Mouse (Mus musculus): ENCODE measurements around the gene Vps51. TPM values are rescaled to one million over a fixed set of nuclear protein-coding genes. Genes with fewer than 3 reads are reported as not detected.

Gene Vps51
- polyA plus RNA-seq, 1 experiment from 2014 or later, result 65.0 TPM

DNA sequence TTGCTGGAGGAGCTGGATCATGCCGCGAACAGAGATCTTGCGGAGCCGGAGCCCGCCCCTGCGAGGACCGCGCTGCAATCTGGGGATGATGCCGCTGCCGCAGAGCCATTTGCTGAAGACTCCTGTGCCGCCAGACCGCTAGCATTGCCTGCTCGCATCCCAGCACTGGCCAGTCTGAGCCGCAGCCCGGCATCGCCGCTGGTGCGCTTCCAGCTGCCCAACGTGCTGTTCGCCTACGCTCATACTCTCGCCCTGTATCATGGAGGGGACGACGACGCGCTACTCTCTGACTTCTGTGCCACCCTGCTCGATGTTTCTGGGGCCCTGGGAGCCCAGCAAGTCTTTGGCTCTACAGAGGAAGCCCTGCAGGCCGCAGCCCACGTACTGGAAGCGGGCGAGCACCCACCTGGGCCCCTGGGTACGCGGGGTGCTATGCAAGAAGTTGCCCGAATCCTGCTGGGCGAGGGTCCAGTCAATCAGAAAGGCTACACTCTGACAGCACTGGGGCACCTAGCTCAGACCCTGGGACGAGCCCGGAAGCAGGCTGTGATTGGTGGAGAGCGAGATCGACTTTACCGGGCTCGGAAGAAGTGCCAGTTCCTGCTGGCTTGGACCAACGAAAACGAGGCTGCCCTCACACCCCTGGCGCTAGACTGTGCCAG is 15.3 kb downstream of the Vps51 start:
- DNase-seq (ENCODE audit: low spot score) (peak; percentile 74), ATAC-seq (replicated peaks; ENCODE audit: low FRiP score, low TSS enrichment, low read depth) (no peak)

DNA sequence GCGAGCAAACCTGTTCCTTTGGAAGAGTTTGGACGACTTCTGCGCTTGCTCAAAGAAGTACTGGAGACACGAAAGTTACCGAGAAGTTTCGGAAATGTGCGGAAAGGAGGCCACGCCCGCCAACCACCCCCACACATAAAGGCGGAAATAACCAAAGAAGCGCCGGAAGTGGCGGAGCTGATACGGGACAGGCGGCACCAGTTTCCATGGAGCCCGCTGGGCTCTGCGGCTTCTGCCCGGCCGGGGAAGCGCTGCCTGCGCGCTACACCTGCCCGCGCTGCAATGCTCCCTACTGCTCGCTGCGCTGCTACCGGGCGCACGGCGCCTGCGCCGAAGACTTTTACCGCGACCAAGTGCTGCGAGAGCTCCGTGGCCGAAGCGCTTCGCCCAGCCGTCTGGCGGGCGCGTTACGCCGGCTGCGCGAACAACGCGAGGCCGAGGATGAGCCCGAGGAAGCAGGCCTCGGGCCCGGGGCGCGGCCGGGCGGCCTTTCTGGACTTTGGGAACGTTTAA is 16.0 kb downstream of the Vps51 start, which contains the start of gene Znhit2:
Gene Znhit2 (plus strand): TSS at position 172 of the 513 bp plus-strand sequence.
- Histone ChIP-seq H3K9me3 (ENCODE audit: control insufficient read depth, low read length) (no peaks in the 10 kb centered on the region), H3K36me3 (ENCODE audit: control insufficient read depth, insufficient read depth, low read length) (peaks cover 20% of the 10 kb centered on the region), H3K27ac (ENCODE audit: low read depth) (peak within 1 kb of the TSS; percentile 81), H3K27me3 (replicated peaks; ENCODE audit: control insufficient read depth, insufficient read depth, low read length) (no peaks in the 10 kb centered on the region), H3K4me2 (ENCODE audit: low read length) (peak within 1 kb of the TSS; percentile 99), H3K4me1 (replicated peaks; ENCODE audit: control insufficient read depth, insufficient read depth, low read length) (peaks cover 27% of the 10 kb centered on the region), H3K9ac (ENCODE audit: low read length) (peak within 1 kb of the TSS; percentile 81), H3K4me3 (ENCODE audit: low read depth, low read length) (peak within 1 kb of the TSS; percentile 68)
- ATAC-seq (replicated peaks; ENCODE audit: low FRiP score, low TSS enrichment, low read depth) (peak; percentile 53), DNase-seq (ENCODE audit: low spot score) (peak; percentile 92)
- WGBS, result under 1% methylated on average over 54 of the region's 58 CpGs

More for the DNA sequence above, 15.3 kb downstream of the Vps51 start:
- H3K4me2 ChIP-seq (ENCODE audit: low read length), result peak overlapping the region; percentile 99
- H3K27me3 ChIP-seq (replicated peaks; ENCODE audit: control insufficient read depth, insufficient read depth, low read length), result no peaks in the 10 kb centered on the region
- peak overlapping the region; percentile 68 for H3K4me3 ChIP-seq (ENCODE audit: low read depth, low read length)
- WGBS, result 2% methylated on average over 44 of the region's 44 CpGs
- H3K9me3 ChIP-seq (ENCODE audit: control insufficient read depth, low read length), result no peaks in the 10 kb centered on the region
- peaks cover 15% of the 10 kb centered on the region for H3K36me3 ChIP-seq (ENCODE audit: control insufficient read depth, insufficient read depth, low read length)
- peak overlapping the region; percentile 81 for H3K27ac ChIP-seq (ENCODE audit: low read depth)
- H3K9ac ChIP-seq (ENCODE audit: low read length), result peak overlapping the region; percentile 81
- peaks cover 26% of the 10 kb centered on the region for H3K4me1 ChIP-seq (replicated peaks; ENCODE audit: control insufficient read depth, insufficient read depth, low read length)

DNA sequence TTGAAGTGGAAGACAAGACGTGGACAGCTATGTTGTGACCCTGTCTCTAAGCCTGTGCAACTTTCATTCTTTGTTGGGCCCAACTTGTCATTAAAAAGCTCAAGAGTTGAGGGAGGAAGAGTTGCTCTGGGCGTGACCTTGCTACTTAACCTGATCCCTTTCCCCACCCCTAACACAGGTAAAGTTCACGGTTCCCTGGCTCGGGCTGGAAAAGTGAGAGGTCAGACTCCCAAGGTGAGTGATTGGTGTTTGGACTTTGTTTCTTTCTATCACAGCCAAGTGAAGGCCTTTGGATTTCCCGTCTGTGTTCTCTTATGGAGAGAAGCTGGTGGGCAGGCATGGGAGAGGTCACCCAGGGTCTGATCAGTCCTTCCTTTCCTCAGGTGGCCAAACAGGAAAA is 18.1 kb downstream of the Vps51 start:
- Histone ChIP-seq H3K9ac (ENCODE audit: low read length) (peak overlapping the region; percentile 90), H3K36me3 (ENCODE audit: control insufficient read depth, insufficient read depth, low read length) (peaks cover 41% of the 10 kb centered on the region), H3K4me2 (ENCODE audit: low read length) (peak overlapping the region; percentile 94), H3K4me3 (ENCODE audit: low read depth, low read length) (peak overlapping the region; percentile 92), H3K4me1 (replicated peaks; ENCODE audit: control insufficient read depth, insufficient read depth, low read length) (peaks cover 28% of the 10 kb centered on the region), H3K27ac (ENCODE audit: low read depth) (no peak overlapping the region), H3K9me3 (ENCODE audit: control insufficient read depth, low read length) (no peaks in the 10 kb centered on the region), H3K27me3 (replicated peaks; ENCODE audit: control insufficient read depth, insufficient read depth, low read length) (no peaks in the 10 kb centered on the region)
- WGBS, result 80% methylated on average over 5 of the region's 5 CpGs
- ATAC-seq (replicated peaks; ENCODE audit: low FRiP score, low TSS enrichment, low read depth), result no peak
- no peak for DNase-seq (ENCODE audit: low spot score)

DNA sequence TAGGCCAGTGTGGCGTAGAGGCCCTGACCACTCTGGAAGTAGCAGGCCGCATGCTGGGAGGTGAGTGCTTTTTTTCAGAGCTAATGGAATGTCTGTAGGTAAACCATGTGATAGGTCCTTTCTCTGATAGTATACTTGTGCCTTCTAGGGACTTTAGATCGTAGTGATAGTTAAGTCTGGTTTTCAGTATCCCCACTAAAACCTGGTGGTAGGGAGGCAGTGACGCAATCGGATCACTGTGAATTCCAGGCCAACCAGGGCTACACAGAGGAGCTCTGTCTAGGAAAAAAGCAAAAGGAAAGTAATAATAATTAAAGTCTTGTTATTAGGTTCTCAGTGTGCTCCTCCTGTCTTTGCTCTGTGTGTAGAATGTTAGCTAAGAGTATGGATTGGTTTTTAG is 18.5 kb downstream of the Vps51 start:
- Histone ChIP-seq H3K36me3 (ENCODE audit: control insufficient read depth, insufficient read depth, low read length) (peaks cover 46% of the 10 kb centered on the region), H3K27me3 (replicated peaks; ENCODE audit: control insufficient read depth, insufficient read depth, low read length) (no peaks in the 10 kb centered on the region), H3K9ac (ENCODE audit: low read length) (peak overlapping the region; percentile 90), H3K27ac (ENCODE audit: low read depth) (peak overlapping the region; percentile 74), H3K9me3 (ENCODE audit: control insufficient read depth, low read length) (no peaks in the 10 kb centered on the region), H3K4me1 (replicated peaks; ENCODE audit: control insufficient read depth, insufficient read depth, low read length) (peaks cover 28% of the 10 kb centered on the region), H3K4me3 (ENCODE audit: low read depth, low read length) (peak overlapping the region; percentile 92), H3K4me2 (ENCODE audit: low read length) (peak overlapping the region; percentile 94)
- ATAC-seq (replicated peaks; ENCODE audit: low FRiP score, low TSS enrichment, low read depth), result no peak
- WGBS, result 28% methylated on average over 5 of the region's 5 CpGs
- DNase-seq (ENCODE audit: low spot score), result no peak

DNA sequence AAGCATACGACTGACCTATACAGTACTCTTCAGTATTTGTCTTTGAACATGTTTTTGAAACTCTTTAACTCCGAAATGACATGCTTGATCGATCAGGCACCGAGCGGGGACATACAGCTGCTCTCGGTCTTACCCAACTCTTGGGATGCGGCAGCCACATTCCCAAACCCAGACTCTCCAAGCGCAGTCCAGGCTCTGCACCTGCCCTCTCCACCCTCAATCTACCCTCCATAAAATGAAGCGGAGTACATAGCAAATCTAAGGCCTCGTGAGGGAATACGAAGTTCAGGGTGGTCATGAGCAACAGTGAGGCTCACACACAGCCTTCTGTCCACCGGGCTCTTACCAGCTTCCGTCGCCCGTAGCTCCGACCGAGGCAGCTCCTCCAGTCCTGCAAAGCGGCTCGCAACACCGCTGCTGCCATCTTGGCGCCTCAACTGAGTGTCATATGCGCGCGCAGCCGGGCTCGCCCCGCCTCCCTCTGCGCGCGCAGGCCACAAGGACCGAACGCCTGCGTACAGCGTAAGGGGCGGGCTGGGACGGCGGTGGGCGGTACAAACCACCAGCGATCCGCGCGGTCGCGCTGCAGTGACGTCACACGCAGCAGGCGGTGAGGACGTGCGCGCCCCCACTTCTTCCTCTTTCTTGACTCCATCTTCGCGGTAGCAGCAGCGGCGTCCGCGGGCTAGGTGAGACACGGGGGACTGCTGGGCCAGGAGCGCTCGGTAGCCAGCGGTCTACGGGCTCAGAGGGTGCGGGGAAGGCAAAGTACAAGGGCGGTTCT is 19.5 kb downstream of the Vps51 start, which contains the start of the genes Mrpl49 and Fau:
Gene Mrpl49 (minus strand): TSS at position 473 of the 784 bp plus-strand sequence.
Gene Fau (plus strand): TSS at position 532 of the 784 bp plus-strand sequence.
- Histone ChIP-seq H3K9me3 (ENCODE audit: control insufficient read depth, low read length) (no peaks in the 10 kb centered on the region), H3K4me1 (replicated peaks; ENCODE audit: control insufficient read depth, insufficient read depth, low read length) (peaks cover 24% of the 10 kb centered on the region), H3K27ac (ENCODE audit: low read depth) (peak within 1 kb of the TSS; percentile 74), H3K4me2 (ENCODE audit: low read length) (peak within 1 kb of the TSS; percentile 94), H3K9ac (ENCODE audit: low read length) (peak within 1 kb of the TSS; percentile 90), H3K4me3 (ENCODE audit: low read depth, low read length) (peak within 1 kb of the TSS; percentile 92), H3K27me3 (replicated peaks; ENCODE audit: control insufficient read depth, insufficient read depth, low read length) (no peaks in the 10 kb centered on the region), H3K36me3 (ENCODE audit: control insufficient read depth, insufficient read depth, low read length) (peaks cover 56% of the 10 kb centered on the region)
- peak; percentile 97 for DNase-seq (ENCODE audit: low spot score)
- WGBS, result under 1% methylated on average over 63 of the region's 63 CpGs
- ATAC-seq (replicated peaks; ENCODE audit: low FRiP score, low TSS enrichment, low read depth), result peak; percentile 80

DNA sequence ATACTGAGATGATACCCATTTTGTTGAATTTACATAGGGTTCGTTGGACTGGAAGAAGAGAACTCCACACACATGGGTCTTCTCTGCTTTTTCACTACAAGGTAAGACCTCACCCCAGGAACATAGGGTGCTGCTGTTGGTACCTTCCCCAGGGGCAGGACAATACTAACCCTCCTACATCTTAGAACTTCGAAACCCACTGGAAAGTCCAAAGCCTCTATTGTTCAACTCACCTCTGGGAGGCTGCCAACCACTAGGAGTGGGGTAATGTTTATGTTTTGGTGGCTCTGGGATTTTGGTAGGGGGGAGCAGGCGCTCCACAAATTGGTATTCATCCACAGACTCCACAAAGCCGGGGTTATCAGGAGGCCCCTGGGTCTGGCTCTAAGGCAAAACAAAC is 20.3 kb downstream of the Vps51 start:
- H3K9me3 ChIP-seq (ENCODE audit: control insufficient read depth, low read length), result no peaks in the 10 kb centered on the region
- ATAC-seq (replicated peaks; ENCODE audit: low FRiP score, low TSS enrichment, low read depth), result no peak

DNA sequence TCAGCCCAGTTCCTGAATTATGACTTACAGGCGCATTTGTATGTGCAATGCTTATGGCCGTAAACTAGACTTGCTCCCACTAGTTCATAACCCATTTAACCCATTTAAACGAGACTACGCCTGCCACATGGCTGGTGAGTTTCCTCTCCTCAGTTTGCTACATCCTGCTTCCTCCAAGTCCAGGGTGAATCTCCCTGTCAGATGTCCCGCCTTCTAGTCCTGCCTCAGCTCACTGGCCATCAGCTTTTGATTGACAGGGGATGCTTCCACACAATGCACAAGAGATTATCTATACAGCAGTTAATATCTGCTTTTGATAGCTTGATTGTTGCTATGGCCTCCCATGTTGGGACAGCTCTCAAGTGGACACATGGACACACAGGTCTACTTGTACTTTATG is 22.7 kb downstream of the Vps51 start:
- H3K27me3 ChIP-seq (replicated peaks; ENCODE audit: control insufficient read depth, insufficient read depth, low read length), result no peaks in the 10 kb centered on the region
- H3K4me2 ChIP-seq (ENCODE audit: low read length), result no peak overlapping the region
- H3K9me3 ChIP-seq (ENCODE audit: control insufficient read depth, low read length), result no peaks in the 10 kb centered on the region
- ATAC-seq (replicated peaks; ENCODE audit: low FRiP score, low TSS enrichment, low read depth), result no peak
- peaks cover 81% of the 10 kb centered on the region for H3K36me3 ChIP-seq (ENCODE audit: control insufficient read depth, insufficient read depth, low read length)
- H3K27ac ChIP-seq (ENCODE audit: low read depth), result no peak overlapping the region
- no peak overlapping the region for H3K9ac ChIP-seq (ENCODE audit: low read length)
- DNase-seq (ENCODE audit: low spot score), result no peak
- 81% methylated on average over 5 of the region's 5 CpGs for WGBS
- H3K4me3 ChIP-seq (ENCODE audit: low read depth, low read length), result no peak overlapping the region
- peaks cover 16% of the 10 kb centered on the region for H3K4me1 ChIP-seq (replicated peaks; ENCODE audit: control insufficient read depth, insufficient read depth, low read length)

More for the DNA sequence above, 20.3 kb downstream of the Vps51 start:
- peak overlapping the region; percentile 71 for H3K9ac ChIP-seq (ENCODE audit: low read length)
- no peak overlapping the region for H3K27ac ChIP-seq (ENCODE audit: low read depth)
- H3K4me1 ChIP-seq (replicated peaks; ENCODE audit: control insufficient read depth, insufficient read depth, low read length), result peaks cover 16% of the 10 kb centered on the region
- WGBS, result 58% methylated on average over 4 of the region's 4 CpGs
- peak overlapping the region; percentile 92 for H3K4me3 ChIP-seq (ENCODE audit: low read depth, low read length)
- no peaks in the 10 kb centered on the region for H3K27me3 ChIP-seq (replicated peaks; ENCODE audit: control insufficient read depth, insufficient read depth, low read length)
- H3K4me2 ChIP-seq (ENCODE audit: low read length), result peak overlapping the region; percentile 89
- peaks cover 64% of the 10 kb centered on the region for H3K36me3 ChIP-seq (ENCODE audit: control insufficient read depth, insufficient read depth, low read length)
- no peak for DNase-seq (ENCODE audit: low spot score)

DNA sequence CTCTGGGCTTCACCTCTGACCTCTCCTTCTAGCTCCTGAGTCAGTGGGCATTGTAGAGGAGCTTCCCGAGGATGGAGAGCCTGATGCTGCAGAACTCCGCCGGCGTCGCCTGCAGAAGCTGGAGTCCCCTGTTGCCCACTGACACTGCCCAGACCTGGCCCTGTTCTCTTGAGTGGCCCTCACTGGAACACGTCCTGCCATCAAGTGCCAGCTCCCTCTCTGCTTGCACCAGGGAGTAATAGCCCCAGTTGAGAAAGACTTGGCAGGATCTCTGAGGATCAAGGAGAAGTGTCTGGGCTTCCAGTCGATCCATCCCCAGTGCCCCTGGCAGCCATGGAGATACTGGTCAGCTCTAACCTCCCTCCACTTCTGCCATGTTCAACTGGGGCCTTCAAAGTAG is 24.5 kb downstream of the Vps51 start:
- Histone ChIP-seq H3K4me2 (ENCODE audit: low read length) (no peak overlapping the region), H3K27me3 (replicated peaks; ENCODE audit: control insufficient read depth, insufficient read depth, low read length) (no peaks in the 10 kb centered on the region), H3K9me3 (ENCODE audit: control insufficient read depth, low read length) (no peaks in the 10 kb centered on the region), H3K36me3 (ENCODE audit: control insufficient read depth, insufficient read depth, low read length) (peaks cover 82% of the 10 kb centered on the region), H3K4me3 (ENCODE audit: low read depth, low read length) (no peak overlapping the region), H3K27ac (ENCODE audit: low read depth) (no peak overlapping the region), H3K9ac (ENCODE audit: low read length) (no peak overlapping the region), H3K4me1 (replicated peaks; ENCODE audit: control insufficient read depth, insufficient read depth, low read length) (peaks cover 17% of the 10 kb centered on the region)
- DNase-seq (ENCODE audit: low spot score) (no peak), ATAC-seq (replicated peaks; ENCODE audit: low FRiP score, low TSS enrichment, low read depth) (no peak)
- WGBS, result 82% methylated on average over 7 of the region's 7 CpGs
